Mouse (Mus musculus): ENCODE measurements at regions not wholly inside any gene's neighbourhood (a gene's known extent, or its start where the extent isn't known, plus 50 kb on each side); places are given as distances from the start of the nearest gene placed in this dataset.

DNA sequence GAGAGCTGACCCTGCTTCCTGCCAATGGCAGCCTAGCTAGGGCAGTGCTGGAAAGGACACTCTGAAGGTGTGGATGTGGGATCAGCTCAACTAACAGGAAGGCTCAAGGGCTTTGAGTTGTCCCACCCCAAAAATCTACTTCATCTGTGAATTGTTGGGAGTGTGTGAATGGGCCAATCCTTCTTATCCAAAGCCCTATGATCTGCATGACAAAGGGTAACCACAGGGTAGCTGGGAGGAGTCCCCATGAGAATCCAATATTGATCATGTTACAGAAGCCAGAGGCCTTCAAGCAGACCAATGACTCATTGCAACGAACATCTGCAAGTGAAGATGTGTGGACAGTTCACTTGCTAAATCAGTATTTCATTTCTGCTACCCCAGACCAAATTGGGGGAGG, 51.1 kb upstream of the Adra1b start:
- no peaks in the 10 kb centered on the region for H3K9me3 ChIP-seq
- no peaks in the 10 kb centered on the region for H3K36me3 ChIP-seq
- ATAC-seq (ENCODE audit: insufficient read depth, low FRiP score, low read depth) = no peak; the same call in 1 of the 2 replicates
- H3K9ac ChIP-seq = no peak overlapping the region
- no peak overlapping the region for H3K4me2 ChIP-seq
- no peaks in the 10 kb centered on the region for H3K4me1 ChIP-seq
- H3K27me3 ChIP-seq (replicated peaks) = no peaks in the 10 kb centered on the region
- no peak overlapping the region for H3K4me3 ChIP-seq (replicated peaks)
- WGBS = 71% methylated on average over 1 of the region's 1 CpGs
- H3K27ac ChIP-seq = no peak overlapping the region

DNA sequence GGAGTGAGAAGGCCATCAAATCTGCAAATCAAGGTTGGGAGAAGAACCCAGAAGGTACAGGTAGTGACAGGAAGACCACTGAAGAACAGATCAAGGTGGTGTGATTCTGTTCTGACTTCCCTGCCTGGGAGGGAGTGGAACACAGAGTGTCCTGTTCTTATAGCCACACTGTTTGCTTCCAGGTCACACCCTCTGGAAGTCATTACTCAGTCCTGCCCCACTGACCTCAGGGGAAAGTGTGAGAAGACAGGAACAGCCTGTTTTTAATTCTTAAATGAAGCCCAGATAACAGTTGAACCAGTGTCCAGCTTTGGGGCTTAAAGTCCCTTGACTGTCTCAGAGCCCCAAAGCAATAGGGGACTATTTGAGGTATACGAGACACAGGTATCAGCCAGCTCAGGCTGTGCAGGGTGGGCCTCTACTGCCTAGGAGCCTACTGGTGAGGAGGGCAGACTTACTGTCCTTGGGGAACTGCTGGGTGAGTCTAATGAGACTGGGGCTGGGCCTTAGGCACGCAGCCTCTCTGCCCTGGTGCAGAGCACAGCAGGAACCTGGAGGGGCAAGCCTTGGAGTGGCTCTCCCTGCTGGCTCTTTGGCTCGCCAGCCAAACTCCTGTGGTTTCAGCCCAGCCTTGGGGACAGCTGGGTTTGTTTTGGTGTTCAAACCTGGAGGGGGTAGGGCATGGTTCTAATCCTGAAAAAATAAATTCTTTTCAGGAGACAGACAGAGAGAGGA, 57.4 kb upstream of the Adra1b start:
- no peaks in the 10 kb centered on the region for H3K36me3 ChIP-seq

DNA sequence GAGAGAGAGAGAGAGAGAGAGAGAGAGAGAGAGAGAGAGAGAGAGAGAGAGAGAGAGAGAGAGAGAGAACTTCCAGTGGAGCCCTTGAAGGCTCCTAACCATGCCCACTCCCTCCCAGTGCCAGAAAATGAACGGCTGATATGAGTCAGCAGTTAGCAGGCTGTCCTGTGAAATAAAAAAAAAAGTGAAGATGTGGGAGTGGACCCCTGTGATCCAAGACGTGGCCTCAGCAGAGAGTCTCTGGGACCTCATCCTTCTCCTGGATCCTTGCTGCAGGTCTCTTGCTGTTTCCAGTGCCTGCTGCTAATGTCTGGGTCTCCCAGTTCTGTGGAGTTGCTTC, 57.9 kb upstream of the Adra1b start:
- Histone ChIP-seq H3K4me2 (no peak overlapping the region), H3K27ac (no peak overlapping the region), H3K36me3 (no peaks in the 10 kb centered on the region), H3K9me3 (no peaks in the 10 kb centered on the region), H3K4me3 (replicated peaks) (no peak overlapping the region), H3K27me3 (replicated peaks) (no peaks in the 10 kb centered on the region), H3K9ac (no peak overlapping the region), H3K4me1 (no peaks in the 10 kb centered on the region)
- WGBS = 37% methylated on average over 2 of the region's 2 CpGs
- ATAC-seq (ENCODE audit: insufficient read depth, low FRiP score, low read depth) = no peak

More for the DNA sequence above, 57.4 kb upstream of the Adra1b start:
- 53% methylated on average over 3 of the region's 3 CpGs for WGBS
- Histone ChIP-seq H3K9me3 (no peaks in the 10 kb centered on the region), H3K4me1 (no peaks in the 10 kb centered on the region), H3K4me2 (no peak overlapping the region), H3K27ac (no peak overlapping the region), H3K27me3 (replicated peaks) (no peaks in the 10 kb centered on the region), H3K9ac (no peak overlapping the region), H3K4me3 (replicated peaks) (no peak overlapping the region)
- no peak for ATAC-seq (ENCODE audit: insufficient read depth, low FRiP score, low read depth)

DNA sequence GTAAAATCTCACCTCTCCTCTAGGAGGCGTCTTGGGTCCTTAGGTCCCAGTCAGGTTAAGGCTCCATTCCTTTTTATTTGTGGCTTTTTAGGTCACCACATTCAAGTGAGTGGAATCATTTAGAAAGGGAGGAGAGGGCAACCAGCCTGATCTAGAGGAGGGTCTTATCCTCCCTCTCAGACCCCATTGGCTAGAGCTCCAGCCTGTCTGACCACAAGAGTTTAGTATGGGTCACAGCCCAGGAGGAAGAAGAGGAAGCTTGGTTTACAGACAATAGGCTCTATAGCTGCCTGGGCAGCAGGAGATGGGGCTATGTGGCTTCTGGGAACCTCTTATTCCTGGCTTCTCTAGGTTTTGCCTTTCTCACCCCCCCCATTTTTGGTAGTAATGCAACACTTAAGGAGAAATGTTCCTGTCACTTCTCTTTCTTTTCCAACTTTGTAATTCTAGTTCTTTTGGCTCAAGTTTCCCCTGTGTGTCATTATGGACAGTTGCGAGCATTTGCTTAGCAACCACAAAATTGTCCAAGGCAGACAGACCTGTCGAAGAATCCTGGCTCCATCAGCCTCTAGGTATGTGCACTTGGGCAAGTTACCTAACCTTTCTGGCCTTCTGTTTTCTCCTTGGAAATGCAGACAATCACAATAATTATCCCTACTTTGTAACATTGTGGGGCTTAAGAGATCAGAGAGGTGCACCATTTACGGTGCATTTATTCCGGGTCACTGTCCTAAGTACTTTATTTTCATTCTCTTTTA, 59.5 kb upstream of the Adra1b start:
- Histone ChIP-seq H3K36me3 (no peaks in the 10 kb centered on the region), H3K9me3 (no peaks in the 10 kb centered on the region), H3K4me1 (no peaks in the 10 kb centered on the region), H3K27me3 (replicated peaks) (no peaks in the 10 kb centered on the region), H3K27ac (no peak overlapping the region), H3K9ac (no peak overlapping the region), H3K4me3 (replicated peaks) (no peak overlapping the region), H3K4me2 (no peak overlapping the region)
- 81% methylated on average over 5 of the region's 5 CpGs for WGBS
- no peak for ATAC-seq (ENCODE audit: insufficient read depth, low FRiP score, low read depth)

DNA sequence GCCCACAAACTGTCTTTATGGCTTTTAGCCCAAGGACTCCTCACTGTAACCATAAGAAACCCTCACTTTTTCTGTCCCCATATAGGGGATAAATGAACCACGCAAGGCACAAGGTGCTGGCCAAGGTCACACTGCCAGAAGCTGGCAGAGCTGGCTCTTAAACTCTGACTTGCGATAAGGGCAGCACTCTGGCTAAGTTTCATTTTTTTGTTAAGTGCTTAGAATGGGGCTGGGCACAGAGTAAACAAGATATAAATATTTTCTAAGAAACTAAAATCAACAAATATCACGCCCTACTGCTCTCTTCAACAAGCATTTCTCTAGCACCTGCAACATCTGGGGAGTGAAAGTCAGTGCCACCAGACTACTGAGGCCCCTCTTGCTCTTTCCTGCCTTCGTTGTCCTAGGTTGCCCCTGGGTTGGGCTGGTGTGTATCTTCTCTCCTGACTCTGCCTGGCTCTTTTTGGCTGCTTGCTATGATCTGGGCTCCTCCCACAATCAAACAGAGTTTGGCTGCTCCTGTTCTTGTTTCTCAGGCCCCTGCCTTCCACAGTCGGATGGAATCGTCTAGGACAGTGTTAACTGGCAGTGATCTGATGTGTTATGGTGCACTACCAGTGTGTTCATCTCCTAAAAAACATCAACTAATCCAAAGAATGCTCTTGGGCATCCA, 60.5 kb upstream of the Adra1b start:
- Histone ChIP-seq H3K9ac (no peak overlapping the region), H3K27me3 (replicated peaks) (no peaks in the 10 kb centered on the region), H3K9me3 (no peaks in the 10 kb centered on the region), H3K4me3 (replicated peaks) (no peak overlapping the region), H3K27ac (no peak overlapping the region), H3K4me2 (no peak overlapping the region), H3K4me1 (no peaks in the 10 kb centered on the region), H3K36me3 (no peaks in the 10 kb centered on the region)
- no peak; the same call in 1 of the 2 replicates for ATAC-seq (ENCODE audit: insufficient read depth, low FRiP score, low read depth)
- WGBS = 70% methylated on average over 6 of the region's 6 CpGs

DNA sequence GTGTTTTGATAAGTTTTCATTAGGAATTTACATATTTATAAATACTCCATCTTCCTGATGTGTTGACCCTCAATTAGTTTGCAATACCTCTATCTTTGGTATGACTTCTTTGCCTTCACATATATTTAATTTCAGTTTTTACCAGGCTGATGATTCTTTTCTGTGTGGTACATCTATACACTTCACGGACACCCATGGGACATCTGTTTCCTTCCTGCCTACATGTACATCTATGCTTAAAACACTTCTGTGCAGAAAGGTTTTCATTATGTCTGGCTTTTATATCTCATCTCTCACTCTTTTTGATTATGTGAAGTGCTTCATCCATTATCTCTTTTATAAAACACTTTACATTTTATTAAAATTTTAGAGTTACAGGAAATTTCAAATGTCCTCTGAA, 66.8 kb upstream of the Adra1b start:
- 86% methylated on average over 1 of the region's 1 CpGs for WGBS
- no peak overlapping the region for H3K9ac ChIP-seq

DNA sequence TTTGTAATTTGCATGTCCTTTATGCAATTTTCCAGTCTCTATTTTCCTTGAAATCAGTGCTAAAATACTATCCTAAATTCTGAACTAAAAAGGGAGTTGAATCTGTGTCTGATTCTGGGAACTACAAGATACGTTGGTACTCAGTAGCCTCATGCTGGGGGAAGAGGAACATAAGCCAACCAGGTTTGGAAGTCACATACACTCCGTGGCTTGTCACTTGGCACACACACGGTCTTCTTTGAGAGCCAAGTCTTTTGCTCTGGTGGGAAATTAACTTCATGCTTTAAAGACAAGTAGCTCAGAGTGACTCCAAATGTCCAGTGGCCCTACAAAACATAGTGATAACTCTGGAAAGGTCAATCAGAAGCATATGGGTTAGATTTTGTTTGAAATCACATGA, 70.9 kb upstream of the Adra1b start:
- Histone ChIP-seq H3K4me1 (no peaks in the 10 kb centered on the region), H3K27ac (no peak overlapping the region), H3K4me2 (no peak overlapping the region), H3K9me3 (no peaks in the 10 kb centered on the region), H3K36me3 (no peaks in the 10 kb centered on the region), H3K4me3 (replicated peaks) (no peak overlapping the region), H3K9ac (no peak overlapping the region), H3K27me3 (replicated peaks) (no peaks in the 10 kb centered on the region)
- no peak for ATAC-seq (ENCODE audit: insufficient read depth, low FRiP score, low read depth)
- WGBS = 81% methylated on average over 3 of the region's 3 CpGs

More for the DNA sequence above, 66.8 kb upstream of the Adra1b start:
- Histone ChIP-seq H3K27ac (no peak overlapping the region), H3K9me3 (no peaks in the 10 kb centered on the region), H3K4me3 (replicated peaks) (no peak overlapping the region), H3K27me3 (replicated peaks) (no peaks in the 10 kb centered on the region), H3K4me2 (no peak overlapping the region), H3K4me1 (no peaks in the 10 kb centered on the region), H3K36me3 (no peaks in the 10 kb centered on the region)
- ATAC-seq (ENCODE audit: insufficient read depth, low FRiP score, low read depth) = no peak

DNA sequence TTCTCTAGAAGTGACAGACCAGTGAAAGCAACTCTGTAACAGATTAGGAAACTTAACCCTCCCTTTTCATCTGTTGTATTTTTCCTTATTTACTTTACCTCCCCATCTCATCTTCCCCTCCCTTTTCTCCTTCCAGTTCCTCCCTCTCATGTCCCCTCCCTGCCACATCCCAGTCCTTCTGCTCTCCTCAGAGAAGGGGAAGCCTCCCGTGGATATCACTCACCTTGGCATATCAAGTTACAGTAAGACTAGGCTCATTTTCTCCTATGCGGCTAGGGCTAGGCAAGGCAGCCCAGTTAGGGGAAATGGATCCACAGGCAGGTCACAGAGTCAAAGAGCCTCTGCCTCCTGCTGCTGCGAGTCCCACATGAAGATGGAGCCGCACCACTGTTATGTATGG, 75.0 kb upstream of the Adra1b start:
- no peak overlapping the region for H3K4me2 ChIP-seq
- no peak overlapping the region for H3K27ac ChIP-seq
- no peaks in the 10 kb centered on the region for H3K9me3 ChIP-seq
- no peak overlapping the region for H3K4me3 ChIP-seq (replicated peaks)
- WGBS = 39% methylated on average over 4 of the region's 4 CpGs
- H3K36me3 ChIP-seq = no peaks in the 10 kb centered on the region
- ATAC-seq (ENCODE audit: insufficient read depth, low FRiP score, low read depth) = no peak
- H3K27me3 ChIP-seq (replicated peaks) = no peaks in the 10 kb centered on the region
- H3K9ac ChIP-seq = no peak overlapping the region
- no peaks in the 10 kb centered on the region for H3K4me1 ChIP-seq

DNA sequence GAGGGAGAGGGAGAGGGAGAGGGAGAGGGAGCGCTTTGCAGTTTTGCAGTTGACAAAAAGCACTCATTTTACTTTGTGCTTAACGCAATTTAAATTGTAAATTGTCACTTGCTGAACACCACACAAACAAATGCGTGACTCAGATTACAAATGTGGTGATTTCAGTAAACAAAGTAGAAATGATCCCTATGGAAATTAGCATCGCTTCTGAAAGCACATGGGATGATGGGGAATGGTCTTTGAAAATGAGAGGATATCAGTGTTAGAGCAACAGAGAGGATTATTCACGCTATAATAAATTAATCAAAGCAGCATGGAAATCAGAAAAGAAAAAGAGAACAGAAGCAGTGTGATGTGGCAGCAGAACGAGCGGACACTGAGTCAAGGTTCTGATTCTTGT, 78.4 kb upstream of the Adra1b start:
- no peak for ATAC-seq (ENCODE audit: insufficient read depth, low FRiP score, low read depth)
- Histone ChIP-seq H3K27ac (no peak overlapping the region), H3K27me3 (replicated peaks) (no peaks in the 10 kb centered on the region), H3K36me3 (no peaks in the 10 kb centered on the region), H3K9ac (no peak overlapping the region), H3K4me1 (no peaks in the 10 kb centered on the region), H3K9me3 (no peaks in the 10 kb centered on the region), H3K4me2 (no peak overlapping the region), H3K4me3 (replicated peaks) (no peak overlapping the region)
- 75% methylated on average over 7 of the region's 7 CpGs for WGBS

DNA sequence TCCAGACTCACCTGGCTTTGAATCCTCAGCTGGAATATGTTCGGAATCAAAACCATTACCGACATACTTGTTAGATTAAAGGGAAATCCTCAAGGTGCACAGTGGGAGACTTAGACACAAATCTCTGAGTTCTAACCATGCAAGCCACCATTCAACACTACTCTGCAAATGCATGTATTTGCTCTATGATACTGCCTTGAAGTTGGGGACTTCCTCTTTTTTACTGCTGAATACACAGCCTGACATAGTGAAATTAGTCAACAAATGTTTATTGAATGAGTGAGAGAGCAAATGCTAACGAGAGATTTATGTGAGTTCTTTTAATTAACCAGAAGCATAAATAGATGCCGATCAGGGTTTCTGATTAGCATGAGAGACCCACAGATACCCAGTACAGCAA, 79.4 kb upstream of the Adra1b start:
- Histone ChIP-seq H3K27ac (no peak overlapping the region), H3K27me3 (replicated peaks) (no peaks in the 10 kb centered on the region), H3K4me1 (no peaks in the 10 kb centered on the region), H3K36me3 (no peaks in the 10 kb centered on the region), H3K4me2 (no peak overlapping the region), H3K4me3 (replicated peaks) (no peak overlapping the region), H3K9ac (no peak overlapping the region), H3K9me3 (no peaks in the 10 kb centered on the region)
- 86% methylated on average over 4 of the region's 4 CpGs for WGBS
- no peak for ATAC-seq (ENCODE audit: insufficient read depth, low FRiP score, low read depth)

DNA sequence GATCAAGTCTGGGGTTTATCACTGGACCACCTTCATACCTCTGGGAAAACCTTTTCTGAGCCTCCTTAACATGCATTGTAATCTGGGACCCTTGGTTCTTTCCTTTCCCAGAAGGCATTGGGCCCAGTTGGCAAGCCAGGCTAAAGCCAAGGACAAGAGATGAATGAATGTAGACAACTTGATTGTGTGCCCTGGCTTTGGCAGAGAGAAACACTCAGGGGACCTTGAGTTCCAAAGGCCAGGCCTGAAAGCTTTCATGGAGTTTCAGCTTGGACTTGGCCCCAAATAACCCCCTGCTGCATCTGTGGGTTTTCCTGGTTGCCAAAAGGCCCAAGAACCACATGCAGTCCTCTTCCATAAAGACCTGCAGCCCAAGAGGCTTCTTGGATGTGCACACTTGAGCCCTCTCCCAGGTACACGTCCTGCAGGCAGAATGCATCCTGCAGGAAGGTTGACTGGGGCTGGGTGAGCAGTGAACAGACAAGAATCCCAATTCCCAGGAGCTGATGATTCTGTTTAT, 89.0 kb upstream of the Adra1b start:
- Histone ChIP-seq H3K4me3 (replicated peaks) (no peak overlapping the region), H3K4me1 (no peaks in the 10 kb centered on the region), H3K27me3 (replicated peaks) (no peaks in the 10 kb centered on the region), H3K27ac (no peak overlapping the region), H3K36me3 (no peaks in the 10 kb centered on the region), H3K9ac (no peak overlapping the region), H3K9me3 (no peaks in the 10 kb centered on the region), H3K4me2 (no peak overlapping the region)
- no peak for ATAC-seq (ENCODE audit: insufficient read depth, low FRiP score, low read depth)
- 82% methylated on average over 1 of the region's 1 CpGs for WGBS

DNA sequence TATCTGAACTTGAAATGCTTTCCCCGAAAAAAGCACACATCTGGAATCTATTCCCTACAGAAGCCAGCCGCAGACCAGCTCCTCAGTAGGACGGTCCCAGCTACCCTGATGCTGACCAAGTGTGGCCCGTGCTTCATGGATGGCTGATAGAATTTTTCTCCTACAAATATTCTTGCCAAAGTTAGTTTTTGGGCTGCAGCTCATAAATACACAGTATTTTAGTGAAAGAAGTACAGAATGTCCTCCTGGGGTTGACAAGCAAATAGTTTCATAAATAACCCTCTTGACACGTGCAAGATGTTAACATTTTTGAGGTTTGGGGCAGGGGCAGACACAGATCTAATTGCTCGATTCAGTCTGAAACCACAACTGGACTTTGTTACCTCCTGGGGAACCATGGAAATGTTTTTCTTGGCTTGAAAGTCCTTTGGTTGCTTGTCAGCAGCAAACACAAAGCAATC, 91.0 kb upstream of the Adra1b start:
- H3K4me3 ChIP-seq (replicated peaks) = no peak overlapping the region
- no peaks in the 10 kb centered on the region for H3K27me3 ChIP-seq (replicated peaks)
- ATAC-seq (ENCODE audit: insufficient read depth, low FRiP score, low read depth) = no peak
- no peaks in the 10 kb centered on the region for H3K9me3 ChIP-seq
- no peaks in the 10 kb centered on the region for H3K36me3 ChIP-seq
- H3K4me1 ChIP-seq = no peaks in the 10 kb centered on the region
- no peak overlapping the region for H3K9ac ChIP-seq
- no peak overlapping the region for H3K27ac ChIP-seq
- no peak overlapping the region for H3K4me2 ChIP-seq
- 56% methylated on average over 6 of the region's 6 CpGs for WGBS

Measured in stomach, embryonic 15.5 days (tissue).